Mouse (Mus musculus) left cerebral cortex, adult 2 months (tissue): ENCODE measurements around the gene Vax2. TPM values are rescaled to one million over a fixed set of nuclear protein-coding genes. Genes with fewer than 3 reads are reported as not detected.
A peak's percentile ranks its signal among the peaks of the same experiment; 100 is the strongest.

ENCODE experiments used
- DNase-seq, 2 experiments: peaks; one replicate each; pipeline ENCODE4 v3.0.0; 2021 to 2022; ENCODE audit warnings: low spot score in 2 of 2, mixed read lengths in 1 of 2; ENCODE audit errors: extremely low spot score in 1 of 2
- H3K27ac ChIP-seq: fragments of 200-600 bp; 2 replicates; pipeline ENCODE4 v1.8.1; 2022
- H3K4me3 ChIP-seq: fragments of 200-600 bp; 2 replicates; pipeline ENCODE4 v1.8.1; 2022
- CTCF ChIP-seq: fragments of 200-600 bp; IDR thresholded peaks from 2 replicates; pipeline ENCODE4 v1.8.1; 2022; ENCODE audit warnings: antibody characterized with exemption, mild to moderate bottlenecking, moderate library complexity
- intact Hi-C: fragments of 180-260 bp; cut with DNase I; formaldehyde crosslinking; loops from one replicate; pipeline ENCODE4 v1.15.1; 2025
- total RNA-seq, 2 experiments: library from RNA; stranded (reverse); gene quantifications; 2 replicates each; pipeline ENCODE4 v1.2.3; 2021

Vax2 gene
- total RNA-seq, 2 experiments from 2014 or later = not detected

DNA sequence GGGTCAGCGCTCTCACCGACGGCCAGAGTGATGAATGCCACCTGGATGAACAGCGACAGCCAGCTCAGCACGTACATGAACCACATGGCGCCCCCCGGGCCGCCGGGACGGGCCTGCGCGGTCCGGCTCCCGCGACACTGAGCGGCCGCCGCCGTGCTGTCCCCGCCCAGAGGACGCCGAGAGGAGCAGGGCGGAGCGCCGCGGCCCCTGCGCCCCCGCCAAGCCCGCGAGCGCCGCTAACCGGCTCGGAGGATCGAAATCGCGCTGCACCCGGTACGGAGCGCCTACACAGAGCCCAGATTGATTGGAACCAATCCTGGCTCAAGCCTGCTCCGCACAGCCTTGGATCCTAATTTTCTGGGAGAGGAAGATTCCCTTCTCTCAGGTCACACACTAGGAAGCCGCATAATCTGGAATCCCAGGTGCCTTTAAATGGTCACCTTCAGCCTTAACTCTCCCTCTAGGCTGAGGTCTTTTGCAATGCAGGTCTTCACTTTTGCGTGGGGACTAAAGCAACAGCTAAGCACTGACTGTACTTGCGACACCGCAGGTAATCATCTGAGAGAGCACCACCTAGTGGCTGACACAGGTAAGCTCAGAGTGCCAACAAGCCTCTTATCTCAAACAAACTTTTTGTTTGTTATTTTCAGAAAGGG lies 64.7 kb downstream of the Vax2 start, which contains the start of gene Tex261:
Gene Tex261 (minus strand): TSS at position 176 of the 656 bp plus-strand sequence.
- peak within 1 kb of the TSS; percentile 97 for H3K4me3 ChIP-seq
- peak within 1 kb of the TSS; percentile 90 for H3K27ac ChIP-seq
- DNase-seq = peak; percentile 92
- intact Hi-C loops = loop anchor here (5.0 to 10.0 kb wide), 2 partner anchors 137 to 451 kb away; partner anchors contain the start of genes Mob1a and Mthfd2
- TF ChIP-seq CTCF = peak; percentile 70

DNA sequence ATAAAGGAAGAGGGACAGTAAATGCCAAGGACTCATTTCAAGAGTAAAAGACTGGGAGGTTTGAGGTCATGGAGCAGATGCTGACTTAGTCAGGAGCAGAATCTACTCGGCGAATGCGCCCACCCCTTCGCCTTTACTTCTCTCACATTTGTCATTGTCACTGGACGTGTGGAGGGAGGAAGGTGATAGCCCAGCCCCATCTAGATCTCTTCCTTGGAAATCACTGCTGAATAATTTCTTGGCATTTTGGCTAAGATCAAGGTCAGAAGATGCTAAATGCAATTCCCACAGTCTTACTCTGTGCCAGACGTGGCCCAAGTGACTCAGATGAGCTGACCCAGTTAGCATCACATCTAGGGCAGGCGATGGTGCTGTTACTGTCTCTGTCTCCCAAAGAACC lies 67.2 kb downstream of the Vax2 start:
- Histone ChIP-seq H3K4me3 (no peak overlapping the region), H3K27ac (no peak overlapping the region)
- TF ChIP-seq CTCF = no peak
- intact Hi-C loops = loop anchor here (5.0 to 10.0 kb wide), 2 partner anchors 134 to 454 kb away; partner anchors contain the start of genes Mob1a and Mthfd2
- DNase-seq = no peak

DNA sequence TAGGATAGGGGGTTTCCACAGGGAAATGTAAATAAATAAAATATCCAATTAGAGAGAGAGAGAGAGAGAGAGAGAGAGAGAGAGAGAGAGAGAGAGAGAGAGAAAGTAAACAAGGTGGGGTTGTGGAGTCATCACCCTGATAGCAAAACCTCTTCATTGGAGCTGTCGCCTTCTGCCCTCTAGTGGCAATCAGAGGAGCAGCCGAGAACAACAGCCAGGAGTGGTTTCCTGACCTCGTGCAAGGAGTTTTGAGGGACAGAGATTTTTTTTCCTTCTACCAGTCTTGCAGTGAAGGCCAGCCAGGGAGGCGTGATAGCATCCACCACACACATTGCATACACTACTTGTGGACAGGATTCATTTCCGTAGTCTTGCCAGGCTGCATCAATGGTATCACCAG lies 68.0 kb downstream of the Vax2 start:
- no peak for DNase-seq
- peak; percentile 73 for TF ChIP-seq CTCF
- intact Hi-C loops = loop anchor here (5.0 to 10.0 kb wide), 2 partner anchors 133 to 454 kb away; partner anchors contain the start of genes Mob1a and Mthfd2
- Histone ChIP-seq H3K27ac (no peak overlapping the region), H3K4me3 (no peak overlapping the region)

- intact Hi-C loops = no loop called here
- Histone ChIP-seq H3K27ac (no peak overlapping the region), H3K4me3 (no peak overlapping the region)
- no peak for DNase-seq
- no peak for TF ChIP-seq CTCF
These were observed 75.4 kb downstream of the Vax2 start for GRCm38 (mm10) chr6:83786426-83786825.

Other genes starting within 250 kb of the Vax2 start
- gene Dguok, start 204.3 kb upstream of the Vax2 start, total RNA-seq = 10 to 100 TPM; 25.2 to 31.0 TPM
- gene Actg2, start 175.0 kb upstream of the Vax2 start, total RNA-seq = not detected
- 10 to 100 TPM; 30.2 to 30.6 TPM for gene Stambp, start 138.5 kb upstream of the Vax2 start, total RNA-seq
- not detected for gene Clec4f, start 55.1 kb upstream of the Vax2 start, total RNA-seq
- gene Cd207, start 33.4 kb upstream of the Vax2 start, total RNA-seq = not detected
- gene Atp6v1b1, start 31.7 kb downstream of the Vax2 start, total RNA-seq = under 1 TPM in 1 of 2 experiments, not detected in 1; 0.20 TPM
- gene Ankrd53, start 51.4 kb downstream of the Vax2 start, total RNA-seq = not detected
- gene Tex261, start 64.5 kb downstream of the Vax2 start, total RNA-seq = 10 to 100 TPM; 49.1 to 53.9 TPM
- 10 to 100 TPM; 48.2 to 50.3 TPM for gene Nagk, start 83.7 kb downstream of the Vax2 start, total RNA-seq
- 10 to 100 TPM; 47.7 to 61.7 TPM for gene Paip2b, start 120.5 kb downstream of the Vax2 start, total RNA-seq
- gene Zfp638, start 155.8 kb downstream of the Vax2 start, total RNA-seq = 100 to 1,000 TPM; 132 to 134 TPM